Mouse (Mus musculus): Measurements from ENCODE around the gene C2cd2l.

The C2cd2l gene

DNA sequence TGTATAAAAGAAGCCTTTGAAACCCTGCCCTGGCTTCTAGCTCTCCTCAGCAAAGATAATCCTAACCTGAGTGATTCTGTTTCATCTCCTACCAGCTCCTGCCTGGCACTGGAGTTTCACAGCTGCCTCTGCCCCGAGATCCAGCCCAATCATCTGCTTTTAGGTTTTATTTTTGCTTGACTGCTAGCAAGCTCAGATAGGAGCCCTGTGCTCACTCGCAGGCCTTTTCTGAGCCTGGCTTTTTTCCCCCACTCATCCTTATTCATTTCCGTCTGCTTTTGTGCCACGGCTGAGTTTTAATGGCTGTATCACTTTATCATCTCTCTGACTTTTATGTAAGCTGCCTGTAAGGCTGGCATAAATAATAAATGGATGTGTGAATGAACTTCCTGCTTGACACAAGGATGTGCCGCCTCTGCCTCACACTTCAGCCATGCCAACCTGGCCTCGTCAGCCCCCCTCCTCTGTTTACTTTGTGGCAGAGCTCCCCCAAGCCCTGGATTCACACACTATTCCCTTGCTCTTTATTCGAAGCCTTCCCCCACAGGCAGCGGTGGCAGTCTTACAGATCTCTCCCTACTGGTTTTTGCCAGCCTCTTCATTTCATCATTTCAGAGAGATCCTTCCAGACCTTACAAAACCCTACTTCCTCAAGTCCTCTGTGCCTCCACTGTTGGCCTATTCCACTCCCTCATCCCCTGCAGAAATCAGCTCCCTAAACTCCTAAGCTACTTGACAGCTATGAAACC, 53.4 kb downstream of the C2cd2l start:
- no peak for DNase-seq (ENCODE audit: low spot score)

DNA sequence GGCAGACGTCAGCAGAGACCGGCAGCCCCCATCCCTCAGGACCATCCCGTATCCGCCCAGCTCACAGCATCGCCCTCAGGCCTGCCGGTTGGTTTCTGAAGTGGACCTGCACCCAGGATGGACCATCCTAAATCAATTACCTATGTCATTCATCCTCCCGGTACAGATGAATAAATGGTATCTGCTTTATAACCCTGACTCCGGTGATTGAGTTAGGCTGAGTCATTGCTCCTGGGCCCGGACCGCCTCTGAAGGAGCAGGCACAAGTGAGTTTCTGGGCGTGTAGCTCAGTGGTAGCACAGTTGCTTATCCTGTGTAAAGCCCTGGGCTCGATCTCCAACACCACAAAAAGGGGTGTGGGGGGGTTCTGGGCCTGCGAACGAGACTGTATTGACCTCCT, 58.7 kb downstream of the C2cd2l start:
- no peak for DNase-seq (ENCODE audit: low spot score)
